Mouse (Mus musculus): ENCODE data around the gene Stard8. TPM values are rescaled to one million over a fixed set of nuclear protein-coding genes. Genes with fewer than 3 reads are reported as not detected.

The Stard8 gene
- polyA plus RNA-seq, 1 experiment from 2014 or later: 22.1 TPM

DNA sequence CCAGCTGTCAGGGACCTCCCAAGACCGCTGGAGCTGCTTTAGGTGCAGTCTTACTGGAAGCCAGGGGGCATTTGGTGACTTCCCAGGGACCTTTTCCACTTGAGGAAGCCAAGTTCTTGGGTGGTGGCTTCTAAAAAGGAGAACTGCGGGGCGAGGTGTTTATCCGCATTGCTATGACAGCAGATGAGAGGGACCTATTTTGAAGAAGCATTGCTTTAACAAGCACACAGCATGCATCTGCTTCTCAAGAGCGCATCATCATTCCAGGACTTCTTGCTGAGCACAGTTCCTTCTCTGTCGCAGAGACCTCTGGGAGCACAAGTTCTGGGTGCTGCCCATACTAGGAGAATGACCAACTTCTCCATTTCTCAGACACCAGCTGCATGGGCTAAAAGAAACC is 14.8 kb downstream of the Stard8 start:
- no peak for ATAC-seq (ENCODE audit: low FRiP score)
- no peak overlapping the region for H3K4me2 ChIP-seq (replicated peaks)
- no peaks in the 10 kb centered on the region for H3K9me3 ChIP-seq (replicated peaks)
- H3K27ac ChIP-seq: no peak overlapping the region
- no peak overlapping the region for H3K9ac ChIP-seq
- peaks cover 26% of the 10 kb centered on the region for H3K27me3 ChIP-seq
- no peak overlapping the region for H3K4me3 ChIP-seq
- no peaks in the 10 kb centered on the region for H3K4me1 ChIP-seq
- 81% methylated on average over 6 of the region's 6 CpGs for WGBS
- H3K36me3 ChIP-seq: no peaks in the 10 kb centered on the region

DNA sequence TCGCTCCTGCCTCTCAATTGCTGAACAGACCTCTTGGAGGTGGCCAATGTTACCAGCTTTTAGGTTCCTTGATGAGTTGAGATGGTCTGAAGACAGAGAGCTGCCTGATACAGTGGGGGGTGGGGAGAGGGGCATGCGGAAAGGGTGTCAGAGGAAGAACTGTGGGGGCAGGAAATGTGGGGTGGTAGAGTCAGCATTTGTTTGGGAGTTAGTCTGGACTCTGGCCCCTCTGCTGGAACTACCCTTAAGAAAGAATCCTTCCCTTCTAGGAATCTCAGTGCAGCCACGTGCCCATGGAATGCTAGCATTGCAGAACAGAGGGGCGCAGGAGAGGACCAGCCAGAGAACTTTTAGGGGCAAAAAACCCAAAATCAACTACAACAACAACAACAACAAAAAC is 16.3 kb downstream of the Stard8 start:
- no peak overlapping the region for H3K9ac ChIP-seq
- no peak overlapping the region for H3K4me3 ChIP-seq
- WGBS: 85% methylated on average over 4 of the region's 4 CpGs
- no peaks in the 10 kb centered on the region for H3K36me3 ChIP-seq
- peaks cover 34% of the 10 kb centered on the region for H3K27me3 ChIP-seq
- no peak for ATAC-seq (ENCODE audit: low FRiP score)
- no peak overlapping the region for H3K27ac ChIP-seq
- H3K4me2 ChIP-seq (replicated peaks): no peak overlapping the region
- no peaks in the 10 kb centered on the region for H3K9me3 ChIP-seq (replicated peaks)
- H3K4me1 ChIP-seq: no peaks in the 10 kb centered on the region

DNA sequence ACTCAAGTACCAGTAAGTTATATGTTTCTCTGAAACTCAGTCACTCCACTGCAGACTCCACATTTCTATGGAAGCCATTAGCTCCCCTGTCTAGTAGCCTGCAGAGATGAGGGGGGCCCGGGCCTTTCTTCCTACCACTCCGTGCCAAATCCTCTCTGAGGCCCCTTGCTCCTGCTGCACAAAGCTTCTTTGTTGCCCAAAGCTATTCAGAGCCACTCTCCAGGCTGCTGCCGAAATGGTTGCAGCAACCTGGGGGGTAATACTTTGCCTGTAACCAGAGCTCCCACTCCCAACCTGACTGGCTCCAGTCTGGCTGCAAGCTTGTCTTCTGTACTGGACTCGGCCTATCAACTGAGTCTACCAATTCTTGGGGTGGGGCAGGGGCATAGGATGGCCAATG is 17.2 kb downstream of the Stard8 start:
- Histone ChIP-seq H3K9me3 (replicated peaks) (no peaks in the 10 kb centered on the region), H3K27ac (no peak overlapping the region), H3K27me3 (peaks cover 43% of the 10 kb centered on the region), H3K4me1 (no peaks in the 10 kb centered on the region), H3K36me3 (no peaks in the 10 kb centered on the region), H3K9ac (no peak overlapping the region), H3K4me3 (no peak overlapping the region), H3K4me2 (replicated peaks) (no peak overlapping the region)
- ATAC-seq (ENCODE audit: low FRiP score): peak; percentile 72; the same call in 1 of the 2 replicates
- WGBS: 29% methylated on average over 4 of the region's 4 CpGs

DNA sequence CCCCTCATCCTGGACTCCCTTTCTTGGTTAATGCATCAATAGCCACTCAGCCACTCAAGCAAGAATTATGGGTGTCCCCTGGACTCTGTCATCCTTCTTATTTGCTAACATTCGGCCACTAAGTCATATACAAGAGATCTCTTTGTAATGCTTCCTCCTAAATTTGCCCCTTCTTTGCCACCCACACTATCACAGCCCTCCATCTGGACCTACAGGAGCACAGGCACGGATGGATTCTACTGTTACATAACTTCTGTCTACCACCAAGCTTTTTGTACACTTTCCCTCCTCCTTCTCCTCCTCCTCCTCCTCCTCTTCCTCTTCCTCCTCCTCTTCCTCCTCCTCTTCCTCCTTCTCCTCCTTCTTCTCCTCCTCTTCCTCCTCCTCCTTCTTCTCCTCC is 18.5 kb downstream of the Stard8 start:
- WGBS: 70% methylated on average over 2 of the region's 2 CpGs
- Histone ChIP-seq H3K9me3 (replicated peaks) (no peaks in the 10 kb centered on the region), H3K4me1 (no peaks in the 10 kb centered on the region), H3K9ac (no peak overlapping the region), H3K4me3 (no peak overlapping the region), H3K36me3 (no peaks in the 10 kb centered on the region), H3K4me2 (replicated peaks) (no peak overlapping the region), H3K27me3 (peaks cover 48% of the 10 kb centered on the region), H3K27ac (no peak overlapping the region)
- ATAC-seq (ENCODE audit: low FRiP score): no peak

DNA sequence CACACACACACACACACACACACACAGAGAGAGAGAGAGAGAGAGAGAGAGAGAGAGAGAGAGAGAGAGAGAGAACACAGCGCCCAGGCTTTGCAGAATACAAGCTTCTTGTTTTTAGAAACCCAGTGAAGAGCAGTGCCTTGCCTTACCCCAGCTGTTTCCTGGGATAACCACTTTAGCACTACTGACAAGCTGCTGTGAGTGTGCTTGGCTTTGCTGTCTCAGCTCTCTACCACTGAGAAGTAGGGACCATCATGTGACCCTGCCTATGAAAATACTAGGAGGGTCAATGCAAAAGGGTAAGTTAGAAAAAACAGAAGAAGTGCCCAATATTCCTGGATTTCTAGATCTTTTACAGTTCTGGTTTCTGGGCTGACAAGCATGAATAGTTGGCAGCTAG is 20.9 kb downstream of the Stard8 start:
- 100% methylated on average over 1 of the region's 1 CpGs for WGBS
- Histone ChIP-seq H3K27ac (no peak overlapping the region), H3K27me3 (peaks cover 45% of the 10 kb centered on the region), H3K36me3 (no peaks in the 10 kb centered on the region), H3K4me3 (no peak overlapping the region), H3K4me2 (replicated peaks) (no peak overlapping the region), H3K9ac (no peak overlapping the region), H3K4me1 (no peaks in the 10 kb centered on the region), H3K9me3 (replicated peaks) (no peaks in the 10 kb centered on the region)
- no peak for ATAC-seq (ENCODE audit: low FRiP score)

DNA sequence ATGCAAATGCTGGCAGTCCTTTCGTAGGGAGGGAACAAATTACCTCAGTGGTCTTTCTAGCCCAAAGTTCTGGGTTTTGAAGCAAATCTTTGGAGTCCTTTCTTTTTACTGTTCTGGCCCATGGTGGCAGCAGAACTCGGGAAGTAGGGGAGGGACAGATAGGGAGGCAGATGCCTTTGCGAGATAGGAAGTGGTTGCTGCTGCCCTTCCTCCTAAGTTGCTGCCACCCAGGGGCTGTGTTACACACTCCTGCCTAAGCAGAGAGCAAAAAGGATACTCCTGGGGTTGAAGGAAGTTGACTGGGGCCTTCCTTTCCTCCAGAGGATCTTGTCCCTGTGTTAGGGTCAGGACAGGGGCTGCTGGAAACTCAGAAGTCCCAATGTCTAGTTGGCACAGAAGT is 32.4 kb downstream of the Stard8 start:
- no peak for ATAC-seq (ENCODE audit: low FRiP score)

DNA sequence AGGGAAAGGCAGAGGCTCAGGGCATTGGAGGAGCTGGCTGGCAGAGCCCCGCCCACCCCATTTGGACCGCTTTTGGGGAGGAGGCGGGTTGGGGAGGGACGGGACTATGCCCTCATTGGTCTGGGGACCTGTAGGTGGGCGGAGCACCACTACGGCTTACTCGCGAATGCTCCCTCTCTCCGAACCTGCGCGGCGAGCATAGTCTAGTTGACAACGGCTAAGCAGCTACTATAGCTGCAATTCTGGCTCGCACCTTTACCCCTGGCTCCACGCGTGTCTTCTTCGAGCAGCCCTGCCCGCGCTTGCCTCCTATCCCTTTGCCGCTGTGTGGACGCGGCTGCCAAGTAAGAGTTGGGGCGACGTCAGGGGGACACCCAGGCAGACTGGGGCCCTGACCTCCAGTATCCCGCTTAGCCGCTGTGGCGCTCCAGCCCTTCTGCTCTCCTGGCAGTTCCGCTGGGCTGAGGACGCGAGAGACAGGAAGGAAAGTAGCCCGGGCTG is 39.5 kb downstream of the Stard8 start:
- ATAC-seq (ENCODE audit: low FRiP score): peak; percentile 97
- Histone ChIP-seq H3K4me2 (replicated peaks) (peak overlapping the region; percentile 79), H3K36me3 (no peaks in the 10 kb centered on the region), H3K27ac (no peak overlapping the region), H3K4me1 (peaks cover 2% of the 10 kb centered on the region; the same call in 1 of the 2 replicates), H3K9ac (peak overlapping the region; percentile 47; the same call in 1 of the 2 replicates), H3K9me3 (replicated peaks) (no peaks in the 10 kb centered on the region), H3K27me3 (peaks cover 49% of the 10 kb centered on the region), H3K4me3 (peak overlapping the region; percentile 41)
- WGBS: 17% methylated on average over 31 of the region's 31 CpGs

More for the DNA sequence above, 32.4 kb downstream of the Stard8 start:
- Histone ChIP-seq H3K27me3 (peaks cover 14% of the 10 kb centered on the region), H3K4me3 (no peak overlapping the region), H3K9ac (no peak overlapping the region), H3K36me3 (no peaks in the 10 kb centered on the region), H3K4me1 (no peaks in the 10 kb centered on the region), H3K27ac (no peak overlapping the region), H3K9me3 (replicated peaks) (no peaks in the 10 kb centered on the region), H3K4me2 (replicated peaks) (no peak overlapping the region)
- 65% methylated on average over 3 of the region's 3 CpGs for WGBS

DNA sequence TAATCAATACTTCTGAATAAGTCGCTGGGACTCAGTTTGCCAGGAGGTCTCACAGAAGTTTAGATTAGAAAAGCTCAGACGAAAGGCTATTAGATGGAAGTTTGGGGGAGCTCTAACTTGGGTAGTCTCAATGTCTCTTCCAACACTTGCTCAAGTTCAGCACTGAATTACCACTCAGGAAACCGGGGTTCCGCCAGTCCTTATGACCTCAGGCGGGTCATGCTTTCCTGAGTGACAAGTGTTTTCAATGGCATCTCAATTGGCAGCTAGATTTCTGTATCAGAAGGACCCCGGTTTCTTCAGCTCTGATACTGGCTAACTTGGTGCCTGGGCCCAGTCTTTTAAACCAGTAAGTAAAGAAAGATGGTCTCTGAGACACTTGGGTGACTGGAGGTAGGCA is 40.2 kb downstream of the Stard8 start:
- Histone ChIP-seq H3K9ac (no peak overlapping the region), H3K4me3 (peak overlapping the region; percentile 41), H3K9me3 (replicated peaks) (no peaks in the 10 kb centered on the region), H3K4me2 (replicated peaks) (peak overlapping the region; percentile 79), H3K36me3 (no peaks in the 10 kb centered on the region), H3K27me3 (peaks cover 49% of the 10 kb centered on the region), H3K4me1 (peaks cover 2% of the 10 kb centered on the region; the same call in 1 of the 2 replicates), H3K27ac (no peak overlapping the region)
- 42% methylated on average over 6 of the region's 6 CpGs for WGBS
- ATAC-seq (ENCODE audit: low FRiP score): no peak

DNA sequence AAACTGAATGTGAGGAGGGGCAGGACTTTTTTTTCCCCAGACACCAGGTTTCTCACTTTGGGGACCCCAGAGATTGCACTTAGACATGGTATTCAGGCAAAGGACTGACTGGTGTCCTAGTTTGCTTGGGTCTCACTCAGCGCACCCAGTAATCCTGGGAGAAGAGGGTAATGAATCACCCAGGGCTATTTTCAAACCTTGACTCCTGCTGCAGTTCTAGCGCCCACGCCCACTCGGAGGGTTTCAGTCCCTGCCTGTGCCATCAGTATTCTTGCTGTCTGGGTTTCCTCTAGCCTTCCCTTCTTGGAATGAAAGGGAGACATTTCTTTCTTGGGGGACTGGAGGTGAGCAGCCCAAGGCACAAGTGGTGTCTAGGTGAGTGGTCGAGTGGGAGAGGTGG is 40.7 kb downstream of the Stard8 start:
- Histone ChIP-seq H3K36me3 (no peaks in the 10 kb centered on the region), H3K9ac (no peak overlapping the region), H3K4me2 (replicated peaks) (peak overlapping the region; percentile 79; the same call in 1 of the 2 replicates), H3K27me3 (peaks cover 49% of the 10 kb centered on the region), H3K4me3 (no peak overlapping the region), H3K9me3 (replicated peaks) (no peaks in the 10 kb centered on the region), H3K27ac (no peak overlapping the region), H3K4me1 (peaks cover 2% of the 10 kb centered on the region; the same call in 1 of the 2 replicates)
- WGBS: 84% methylated on average over 5 of the region's 5 CpGs
- ATAC-seq (ENCODE audit: low FRiP score): no peak

DNA sequence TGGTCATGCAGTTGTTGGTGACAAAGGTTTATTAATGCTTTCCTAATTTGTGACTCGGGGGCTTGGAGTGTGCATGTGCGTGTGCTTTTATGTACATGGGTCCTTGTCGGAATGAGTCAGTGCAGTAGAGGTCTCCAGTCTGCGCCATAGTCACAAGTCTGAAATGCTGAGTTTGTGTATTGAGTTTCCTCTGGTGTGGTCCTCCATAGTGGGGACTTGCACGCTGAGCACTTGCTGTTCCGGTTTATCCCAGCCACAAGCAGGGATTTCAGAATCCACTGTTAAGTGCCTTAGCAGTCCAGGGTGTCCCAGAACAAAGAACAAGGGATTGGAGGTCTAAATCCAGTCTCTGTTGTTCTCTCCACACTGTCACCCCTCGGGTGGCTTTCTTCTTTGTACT is 42.3 kb downstream of the Stard8 start:
- no peak overlapping the region for H3K4me2 ChIP-seq (replicated peaks)
- H3K36me3 ChIP-seq: no peaks in the 10 kb centered on the region
- no peak overlapping the region for H3K9ac ChIP-seq
- peaks cover 54% of the 10 kb centered on the region for H3K27me3 ChIP-seq
- WGBS: 66% methylated on average over 7 of the region's 7 CpGs
- H3K4me1 ChIP-seq: peaks cover 2% of the 10 kb centered on the region; the same call in 1 of the 2 replicates
- no peak for ATAC-seq (ENCODE audit: low FRiP score)
- no peak overlapping the region for H3K4me3 ChIP-seq
- no peaks in the 10 kb centered on the region for H3K9me3 ChIP-seq (replicated peaks)
- no peak overlapping the region; the same call in 1 of the 2 replicates for H3K27ac ChIP-seq

DNA sequence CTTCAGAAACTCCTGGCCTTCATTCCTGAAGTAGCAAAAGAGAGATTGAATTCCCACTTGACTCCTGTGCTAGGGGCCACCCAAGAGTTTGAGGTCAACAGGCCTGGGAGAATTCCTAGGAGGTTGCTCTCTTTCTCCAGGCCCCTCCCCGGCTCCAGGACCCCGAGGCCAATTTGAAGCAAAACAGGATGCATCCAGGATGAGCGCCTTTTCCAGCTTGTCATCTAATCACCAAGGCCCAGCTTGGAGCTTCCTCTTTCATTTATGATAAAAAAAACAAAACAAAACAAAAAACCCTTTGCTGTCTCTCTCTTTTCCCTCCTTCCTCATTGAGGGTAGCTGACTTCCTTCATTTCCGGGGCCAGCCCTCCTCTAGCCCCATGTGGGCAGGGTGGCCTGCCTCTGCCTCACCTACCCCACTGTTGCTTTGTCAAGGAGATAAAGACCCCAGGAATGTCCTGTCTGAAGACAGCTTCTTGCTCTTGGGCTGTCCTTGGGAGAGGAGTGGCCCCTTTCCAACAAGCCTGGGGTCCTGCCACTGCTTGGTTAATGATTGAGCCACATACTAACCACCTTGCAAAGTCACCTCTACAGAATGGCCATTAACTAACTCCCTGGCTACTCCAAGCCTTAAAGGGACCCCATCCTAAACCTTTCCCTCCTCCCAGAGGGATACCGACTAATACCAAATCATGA is 43.5 kb downstream of the Stard8 start:
- Histone ChIP-seq H3K27me3 (peaks cover 52% of the 10 kb centered on the region), H3K9me3 (replicated peaks) (no peaks in the 10 kb centered on the region), H3K4me1 (peaks cover 2% of the 10 kb centered on the region; the same call in 1 of the 2 replicates), H3K4me3 (no peak overlapping the region), H3K27ac (no peak overlapping the region), H3K9ac (no peak overlapping the region), H3K4me2 (replicated peaks) (no peak overlapping the region), H3K36me3 (no peaks in the 10 kb centered on the region)
- WGBS: 61% methylated on average over 5 of the region's 5 CpGs
- no peak for ATAC-seq (ENCODE audit: low FRiP score)

DNA sequence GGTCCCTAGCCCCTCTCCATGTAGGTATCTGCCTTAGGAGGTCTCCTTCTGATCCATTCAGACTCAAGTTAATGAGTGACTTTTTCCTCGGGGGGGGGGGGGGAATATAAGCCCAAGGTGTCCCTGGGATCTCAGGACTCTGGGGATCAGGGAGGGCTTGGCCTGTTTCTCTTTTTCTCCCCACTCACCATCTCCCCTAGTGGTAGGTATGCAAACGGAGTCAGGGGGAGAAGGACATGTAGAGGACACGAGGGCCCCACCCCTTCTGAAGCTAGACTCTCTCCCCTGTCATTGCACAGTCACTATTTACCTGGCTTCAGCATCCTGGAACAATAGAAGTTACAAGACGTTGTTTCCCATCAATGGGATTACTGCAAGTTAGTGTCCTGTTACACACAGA is 45.1 kb downstream of the Stard8 start:
- H3K27me3 ChIP-seq: peaks cover 40% of the 10 kb centered on the region
- no peaks in the 10 kb centered on the region for H3K9me3 ChIP-seq (replicated peaks)
- H3K4me3 ChIP-seq: no peak overlapping the region
- H3K4me1 ChIP-seq: no peaks in the 10 kb centered on the region
- H3K27ac ChIP-seq: no peak overlapping the region
- H3K36me3 ChIP-seq: no peaks in the 10 kb centered on the region
- no peak overlapping the region for H3K4me2 ChIP-seq (replicated peaks)
- WGBS: 51% methylated on average over 4 of the region's 4 CpGs
- no peak for ATAC-seq (ENCODE audit: low FRiP score)
- no peak overlapping the region for H3K9ac ChIP-seq

DNA sequence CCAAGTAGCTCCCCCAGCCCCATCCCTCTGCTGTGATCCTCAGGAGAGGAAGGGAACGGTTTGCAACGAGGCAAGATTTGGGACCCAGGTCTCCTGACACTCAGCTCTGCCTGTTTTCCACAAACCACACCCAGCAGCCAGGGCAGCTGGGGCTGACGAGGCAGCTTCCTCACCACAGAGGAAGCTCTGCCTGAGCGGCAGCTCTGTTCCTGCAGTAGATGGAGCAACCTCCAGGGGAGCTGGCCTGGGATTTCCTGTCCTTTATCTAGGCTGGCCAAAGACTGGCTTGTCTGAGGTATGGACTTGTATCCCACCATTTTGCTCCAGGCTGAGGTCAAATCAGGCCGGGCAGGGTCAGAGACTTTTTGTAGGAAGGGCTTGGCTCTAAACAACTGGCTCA is 46.2 kb downstream of the Stard8 start:
- WGBS: 61% methylated on average over 5 of the region's 5 CpGs
- no peaks in the 10 kb centered on the region for H3K9me3 ChIP-seq (replicated peaks)
- H3K27ac ChIP-seq: no peak overlapping the region
- no peak overlapping the region for H3K9ac ChIP-seq
- H3K4me1 ChIP-seq: no peaks in the 10 kb centered on the region
- ATAC-seq (ENCODE audit: low FRiP score): no peak
- no peak overlapping the region for H3K4me3 ChIP-seq
- peaks cover 35% of the 10 kb centered on the region for H3K27me3 ChIP-seq
- no peaks in the 10 kb centered on the region for H3K36me3 ChIP-seq
- no peak overlapping the region for H3K4me2 ChIP-seq (replicated peaks)
